Mouse (Mus musculus) embryo, embryonic 9.5 days (tissue): ENCODE measurements around the gene Fam25c.

Experiments
- DNase-seq: peaks from one replicate; pipeline ENCODE4 v3.0.0-alpha.2; 2017; ENCODE audit errors: extremely low spot score

Fam25c gene

GRCm38 (mm10) chr14:34363490-34364253, 8.4 kb upstream of the Fam25c start:
- peak; percentile 57 for DNase-seq

- DNase-seq, result peak; percentile 66
Observed at GRCm38 (mm10) chr14:34362726-34363445, 7.7 kb upstream of the Fam25c start.

GRCm38 (mm10) chr14:34362135-34362534, 6.9 kb upstream of the Fam25c start:
- no peak for DNase-seq

GRCm38 (mm10) chr14:34360251-34360650, 5.0 kb upstream of the Fam25c start:
- DNase-seq, result no peak

GRCm38 (mm10) chr14:34359676-34360244, 4.5 kb upstream of the Fam25c start:
- DNase-seq, result no peak

- DNase-seq, result no peak
Observed at GRCm38 (mm10) chr14:34357671-34358455, 2.6 kb upstream of the Fam25c start.

GRCm38 (mm10) chr14:34354456-34354855, 777 bp downstream of the Fam25c start:
- no peak for DNase-seq

GRCm38 (mm10) chr14:34353326-34353725, 1.9 kb downstream of the Fam25c start:
- DNase-seq, result no peak

GRCm38 (mm10) chr14:34352523-34352922, 2.7 kb downstream of the Fam25c start:
- DNase-seq, result no peak

- no peak for DNase-seq
Observed at GRCm38 (mm10) chr14:34351660-34352059, 3.6 kb downstream of the Fam25c start.

GRCm38 (mm10) chr14:34349007-34349406, 6.2 kb downstream of the Fam25c start:
- DNase-seq, result no peak

GRCm38 (mm10) chr14:34348301-34348700, 6.9 kb downstream of the Fam25c start:
- no peak for DNase-seq

GRCm38 (mm10) chr14:34347084-34347483, 8.1 kb downstream of the Fam25c start:
- DNase-seq, result no peak

- peak; percentile 24 for DNase-seq
Observed at GRCm38 (mm10) chr14:34345771-34346566, 9.3 kb downstream of the Fam25c start.

GRCm38 (mm10) chr14:34344361-34344760, 10.9 kb downstream of the Fam25c start:
- DNase-seq, result no peak

- no peak for DNase-seq
Observed at GRCm38 (mm10) chr14:34343078-34343477, 12.2 kb downstream of the Fam25c start.

GRCm38 (mm10) chr14:34341993-34342392, 13.2 kb downstream of the Fam25c start:
- no peak for DNase-seq

GRCm38 (mm10) chr14:34339446-34339845, 15.8 kb downstream of the Fam25c start:
- DNase-seq, result no peak

- DNase-seq, result no peak
Observed at GRCm38 (mm10) chr14:34332476-34332875, 22.8 kb downstream of the Fam25c start.

- DNase-seq, result no peak
Observed at GRCm38 (mm10) chr14:34331886-34332285, 23.3 kb downstream of the Fam25c start.

GRCm38 (mm10) chr14:34330657-34331158, 24.5 kb downstream of the Fam25c start:
- no peak for DNase-seq
